In genomic region chr8:105517346-105517745, GRCm38 (mm10) we compare ENCODE assay signal across 11 mouse cellular contexts. TPM values are rescaled to one million over a fixed set of nuclear protein-coding genes. Genes with fewer than 3 reads are reported as not detected.
DNase-seq lines count a peak whose midpoint lies in the region; ATAC-seq lines count a peak whose summit lies in the region.
"Had no signal": no experiment of that assay in that cellular context is flagged by ENCODE, and none has a peak within 500 bp of the region (broad histone marks: within the 10 kb centered on the region; RNA-seq: fewer than 3 reads in every experiment).

No protein-coding gene starts in this region.

- 47% methylated on average over 8 of the region's 8 CpGs for WGBS in hindbrain, embryonic 13.5 days
- WGBS in hindbrain, embryonic 16.5 days: 47% methylated on average over 8 of the region's 8 CpGs
- 21% methylated on average over 8 of the region's 8 CpGs for WGBS in lung, embryonic 15.5 days
- 36% methylated on average over 8 of the region's 8 CpGs for WGBS in embryonic facial prominence, embryonic 10.5 days

- peaks cover 20% of the 10 kb centered on the region for H3K27me3 ChIP-seq in hindbrain, embryonic 13.5 days
- H3K27me3 ChIP-seq in hindbrain, embryonic 16.5 days (replicated peaks; ENCODE audit: control insufficient read depth, insufficient read depth, low read length): no peaks in the 10 kb centered on the region
- H3K27me3 ChIP-seq in lung, embryonic 15.5 days: no peaks in the 10 kb centered on the region
- H3K27me3 ChIP-seq in embryonic facial prominence, embryonic 10.5 days (replicated peaks; ENCODE audit: low read depth, poor library complexity, severe bottlenecking): peaks cover 72% of the 10 kb centered on the region

- no peak overlapping the region for H3K9ac ChIP-seq in hindbrain, embryonic 13.5 days
- no peak overlapping the region for H3K9ac ChIP-seq in hindbrain, embryonic 16.5 days (ENCODE audit: low read depth, low read length)
- H3K9ac ChIP-seq in lung, embryonic 15.5 days: no peak overlapping the region
- H3K9ac ChIP-seq: midbrain, embryonic 15.5 days had no signal

- H3K4me2 ChIP-seq in hindbrain, embryonic 13.5 days: 0 out of 2 replicates have a peak overlapping the region, but pooled peaks have one; percentile 17
- no peak overlapping the region for H3K4me2 ChIP-seq in hindbrain, embryonic 16.5 days (ENCODE audit: low read length)
- H3K4me2 ChIP-seq in lung, embryonic 15.5 days: peak overlapping the region; percentile 27; the same call in 1 of the 2 replicates

- ATAC-seq in hindbrain, embryonic 13.5 days (ENCODE audit: low FRiP score): no peak
- no peak for ATAC-seq in hindbrain, embryonic 16.5 days
- ATAC-seq in lung, embryonic 15.5 days (ENCODE audit: borderline replicate concordance, extremely low read depth, low FRiP score, low TSS enrichment): no peak

- no peaks in the 10 kb centered on the region for H3K9me3 ChIP-seq in hindbrain, embryonic 13.5 days
- H3K9me3 ChIP-seq in hindbrain, embryonic 16.5 days (ENCODE audit: control insufficient read depth, low read length): no peaks in the 10 kb centered on the region
- H3K9me3 ChIP-seq in lung, embryonic 15.5 days: no peaks in the 10 kb centered on the region
- no peaks in the 10 kb centered on the region for H3K9me3 ChIP-seq in embryonic facial prominence, embryonic 10.5 days
- H3K9me3 ChIP-seq: midbrain, embryonic 15.5 days had no signal

- peaks cover 10% of the 10 kb centered on the region for H3K36me3 ChIP-seq in hindbrain, embryonic 13.5 days
- 0 out of 2 replicates have a peak, but pooled peaks cover 2% of the 10 kb centered on the region for H3K36me3 ChIP-seq in hindbrain, embryonic 16.5 days (ENCODE audit: control insufficient read depth, insufficient read depth, low read length)
- no peaks in the 10 kb centered on the region; the same call in 1 of the 2 replicates for H3K36me3 ChIP-seq in lung, embryonic 15.5 days
- peaks cover 6% of the 10 kb centered on the region for H3K36me3 ChIP-seq in embryonic facial prominence, embryonic 10.5 days (replicated peaks)
- H3K36me3 ChIP-seq: midbrain, embryonic 15.5 days had no signal

- H3K4me1 ChIP-seq in hindbrain, embryonic 13.5 days (replicated peaks): peaks cover 51% of the 10 kb centered on the region
- peaks cover 13% of the 10 kb centered on the region for H3K4me1 ChIP-seq in hindbrain, embryonic 16.5 days (ENCODE audit: control insufficient read depth, insufficient read depth, low read depth, low read length)
- peaks cover 59% of the 10 kb centered on the region for H3K4me1 ChIP-seq in lung, embryonic 15.5 days
- peaks cover 72% of the 10 kb centered on the region for H3K4me1 ChIP-seq in embryonic facial prominence, embryonic 10.5 days

- H3K27ac ChIP-seq in hindbrain, embryonic 13.5 days: no peak overlapping the region
- no peak overlapping the region for H3K27ac ChIP-seq in hindbrain, embryonic 16.5 days (ENCODE audit: low read depth, low read length)
- no peak overlapping the region for H3K27ac ChIP-seq in lung, embryonic 15.5 days
- peak overlapping the region; percentile 92; the same call in 1 of the 2 replicates for H3K27ac ChIP-seq in embryonic facial prominence, embryonic 10.5 days (replicated peaks)
- H3K27ac ChIP-seq: midbrain, embryonic 15.5 days had no signal

- DNase-seq in embryo, embryonic 9.5 days (ENCODE audit: extremely low spot score): peak; percentile 26
- DNase-seq in embryo, embryonic 11 days: no peak
- no peak for DNase-seq in lung, postnatal 14 days
- DNase-seq in embryonic facial prominence, embryonic 10.5 days (ENCODE audit: low spot score): peak; percentile 29
- no peak for DNase-seq in frontal cortex, adult 2 months (ENCODE audit: extremely low spot score in 1 of 2, low spot score in 1 of 2)
- DNase-seq: heart, postnatal 10 days; kidney, adult 11 months had no signal

- H3K4me3 ChIP-seq in hindbrain, embryonic 13.5 days: no peak overlapping the region
- H3K4me3 ChIP-seq in hindbrain, embryonic 16.5 days (ENCODE audit: low read length): no peak overlapping the region
- H3K4me3 ChIP-seq in lung, embryonic 15.5 days: no peak overlapping the region
- peak overlapping the region; percentile 84 for H3K4me3 ChIP-seq in embryonic facial prominence, embryonic 10.5 days

RNA-seq across cellular contexts. Expression of gene Hsd11b2, which starts 1.2 kb away (rescaled TPM):
- 7.8 and 11.0 TPM in 2 replicates for polyA plus RNA-seq in hindbrain, embryonic 13.5 days (2015; fragmentation: Nextera tagmentation; extraction: Ambion mirVana)
- 6.9 and 8.8 TPM in 2 replicates for polyA plus RNA-seq in hindbrain, embryonic 16.5 days (2015; fragmentation: Nextera tagmentation; extraction: Ambion mirVana)
- 2.6 and 2.8 TPM in 2 replicates for polyA plus RNA-seq in lung, embryonic 15.5 days (2015; fragmentation: Nextera tagmentation; extraction: Ambion mirVana)
- 18.8 and 22.2 TPM in 2 replicates for polyA plus RNA-seq in embryonic facial prominence, embryonic 10.5 days (2016; fragmentation: Nextera tagmentation; extraction: Ambion mirVana)
- 0.21 and 0.22 TPM in 2 replicates for polyA plus RNA-seq in frontal cortex, adult 2 months (2012; rRNA removed)

RNA-seq across cellular contexts. Expression of gene Zdhhc1, which starts 20.6 kb away (rescaled TPM):
- polyA plus RNA-seq in hindbrain, embryonic 13.5 days (2015; fragmentation: Nextera tagmentation; extraction: Ambion mirVana): 30.9 and 34.3 TPM in 2 replicates
- polyA plus RNA-seq in hindbrain, embryonic 16.5 days (2015; fragmentation: Nextera tagmentation; extraction: Ambion mirVana): 39.0 and 40.2 TPM in 2 replicates
- polyA plus RNA-seq in lung, embryonic 15.5 days (2015; fragmentation: Nextera tagmentation; extraction: Ambion mirVana): 44.0 and 50.9 TPM in 2 replicates
- 19.2 and 20.5 TPM in 2 replicates for polyA plus RNA-seq in embryonic facial prominence, embryonic 10.5 days (2016; fragmentation: Nextera tagmentation; extraction: Ambion mirVana)
- polyA plus RNA-seq in frontal cortex, adult 2 months (2012; rRNA removed): 75.3 and 75.7 TPM in 2 replicates

RNA-seq across cellular contexts. Expression of gene Tppp3, which starts 46.0 kb away (rescaled TPM):
- polyA plus RNA-seq in hindbrain, embryonic 13.5 days (2015; fragmentation: Nextera tagmentation; extraction: Ambion mirVana): 170 and 181 TPM in 2 replicates
- polyA plus RNA-seq in hindbrain, embryonic 16.5 days (2015; fragmentation: Nextera tagmentation; extraction: Ambion mirVana): 246 and 256 TPM in 2 replicates
- polyA plus RNA-seq in lung, embryonic 15.5 days (2015; fragmentation: Nextera tagmentation; extraction: Ambion mirVana): 63.3 and 63.6 TPM in 2 replicates
- 35.7 and 48.8 TPM in 2 replicates for polyA plus RNA-seq in embryonic facial prominence, embryonic 10.5 days (2016; fragmentation: Nextera tagmentation; extraction: Ambion mirVana)
- 66.7 and 76.4 TPM in 2 replicates for polyA plus RNA-seq in frontal cortex, adult 2 months (2012; rRNA removed)

RNA-seq across cellular contexts. Expression of gene Atp6v0d1, which starts 48.5 kb away (rescaled TPM):
- 201 and 203 TPM in 2 replicates for polyA plus RNA-seq in hindbrain, embryonic 13.5 days (2015; fragmentation: Nextera tagmentation; extraction: Ambion mirVana)
- polyA plus RNA-seq in hindbrain, embryonic 16.5 days (2015; fragmentation: Nextera tagmentation; extraction: Ambion mirVana): 250 and 273 TPM in 2 replicates
- polyA plus RNA-seq in lung, embryonic 15.5 days (2015; fragmentation: Nextera tagmentation; extraction: Ambion mirVana): 80.8 and 82.1 TPM in 2 replicates
- polyA plus RNA-seq in embryonic facial prominence, embryonic 10.5 days (2016; fragmentation: Nextera tagmentation; extraction: Ambion mirVana): 64.7 and 64.9 TPM in 2 replicates
- polyA plus RNA-seq in frontal cortex, adult 2 months (2012; rRNA removed): 334 and 339 TPM in 2 replicates

Comparison
In these comparisons a context has a peak if more than half of its experiments do, and no peak if none do; other contexts are left out.
1. DNase-seq: peak in embryo, embryonic 9.5 days (single experiment) and embryonic facial prominence, embryonic 10.5 days (single experiment); none in embryo, embryonic 11 days (single experiment), lung, postnatal 14 days (single experiment) and frontal cortex, adult 2 months (0 of 2).